Mouse (Mus musculus): ENCODE measurements around the gene Med12l. TPM values are rescaled to one million over a fixed set of nuclear protein-coding genes. Genes with fewer than 3 reads are reported as not detected.

Med12l gene
- polyA plus RNA-seq, 1 experiment from 2014 or later = 2.8 TPM

DNA sequence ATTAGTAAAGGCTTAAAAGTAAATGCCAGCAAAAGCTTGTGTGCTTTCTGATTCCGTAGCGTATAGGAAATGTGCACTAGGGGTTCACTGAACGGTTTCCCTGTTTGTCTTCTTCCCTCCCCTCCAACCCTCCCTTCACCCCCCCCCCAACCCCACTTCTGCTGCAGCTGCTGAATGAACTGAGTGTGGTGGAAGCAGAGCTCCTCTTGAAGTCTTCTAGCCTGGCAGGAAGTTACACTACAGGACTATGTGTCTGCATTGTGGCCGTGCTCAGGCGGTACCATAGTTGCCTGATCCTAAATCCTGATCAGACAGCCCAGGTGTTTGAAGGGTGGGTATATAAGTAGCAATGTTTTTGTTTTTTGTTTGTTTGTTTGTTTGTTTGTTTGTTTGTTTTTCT is 229.3 kb downstream of the Med12l start:
- Histone ChIP-seq H3K4me1 (ENCODE audit: insufficient read depth) (0 out of 2 replicates have a peak, but pooled peaks cover 3% of the 10 kb centered on the region), H3K4me3 (ENCODE audit: low read depth, low read length) (no peak overlapping the region), H3K27ac (ENCODE audit: low read depth) (no peak overlapping the region), H3K9ac (no peak overlapping the region), H3K4me2 (no peak overlapping the region), H3K9me3 (ENCODE audit: low read depth, low read length) (no peaks in the 10 kb centered on the region), H3K36me3 (ENCODE audit: insufficient read depth) (no peaks in the 10 kb centered on the region), H3K27me3 (ENCODE audit: insufficient read depth, low read length) (no peaks in the 10 kb centered on the region)
- TF ChIP-seq CTCF (IDR thresholded peaks at IDR 0.05; ENCODE audit: low read depth) = no peak
- 59% methylated on average over 5 of the region's 5 CpGs for WGBS
- DNase-seq = no peak
- no peak for ATAC-seq (ENCODE audit: insufficient read depth)

- no peak for TF ChIP-seq CTCF (IDR thresholded peaks at IDR 0.05; ENCODE audit: low read depth)
- peak; percentile 42 for DNase-seq
- ATAC-seq (ENCODE audit: insufficient read depth) = no peak
- Histone ChIP-seq H3K27me3 (ENCODE audit: insufficient read depth, low read length) (no peaks in the 10 kb centered on the region), H3K36me3 (ENCODE audit: insufficient read depth) (no peaks in the 10 kb centered on the region), H3K27ac (ENCODE audit: low read depth) (no peak overlapping the region), H3K4me1 (ENCODE audit: insufficient read depth) (no peaks in the 10 kb centered on the region), H3K4me2 (no peak overlapping the region), H3K9ac (no peak overlapping the region), H3K4me3 (ENCODE audit: low read depth, low read length) (no peak overlapping the region), H3K9me3 (ENCODE audit: low read depth, low read length) (no peaks in the 10 kb centered on the region)
- 54% methylated on average over 6 of the region's 6 CpGs for WGBS
Observed at GRCm38 (mm10) chr3:59243384-59243783, 237.8 kb downstream of the Med12l start.

GRCm38 (mm10) chr3:59248031-59248430 is 242.4 kb downstream of the Med12l start:
- Histone ChIP-seq H3K4me2 (no peak overlapping the region), H3K36me3 (ENCODE audit: insufficient read depth) (no peaks in the 10 kb centered on the region), H3K4me3 (ENCODE audit: low read depth, low read length) (no peak overlapping the region), H3K9ac (no peak overlapping the region), H3K27me3 (ENCODE audit: insufficient read depth, low read length) (no peaks in the 10 kb centered on the region), H3K4me1 (ENCODE audit: insufficient read depth) (no peaks in the 10 kb centered on the region), H3K27ac (ENCODE audit: low read depth) (no peak overlapping the region), H3K9me3 (ENCODE audit: low read depth, low read length) (no peaks in the 10 kb centered on the region)
- WGBS = 70% methylated on average over 6 of the region's 6 CpGs
- no peak for ATAC-seq (ENCODE audit: insufficient read depth)
- DNase-seq = no peak
- TF ChIP-seq CTCF (IDR thresholded peaks at IDR 0.05; ENCODE audit: low read depth) = no peak

- Histone ChIP-seq H3K36me3 (ENCODE audit: insufficient read depth) (no peaks in the 10 kb centered on the region), H3K9me3 (ENCODE audit: low read depth, low read length) (no peaks in the 10 kb centered on the region), H3K27ac (ENCODE audit: low read depth) (no peak overlapping the region), H3K4me1 (ENCODE audit: insufficient read depth) (no peaks in the 10 kb centered on the region), H3K4me3 (ENCODE audit: low read depth, low read length) (no peak overlapping the region), H3K4me2 (no peak overlapping the region), H3K9ac (no peak overlapping the region), H3K27me3 (ENCODE audit: insufficient read depth, low read length) (no peaks in the 10 kb centered on the region)
- no peak for ATAC-seq (ENCODE audit: insufficient read depth)
- whole genome bisulfite sequencing = 93% methylated on average over 1 of the region's 1 CpGs
- no peak for TF ChIP-seq CTCF (IDR thresholded peaks at IDR 0.05; ENCODE audit: low read depth)
- no peak for DNase-seq
Observed at GRCm38 (mm10) chr3:59250454-59250853, 244.8 kb downstream of the Med12l start.

GRCm38 (mm10) chr3:59257740-59258664 is 252.4 kb downstream of the Med12l start:
- DNase-seq (no peak), ATAC-seq (ENCODE audit: insufficient read depth) (no peak; the same call in 1 of the 2 replicates)
- no peak for TF ChIP-seq CTCF (IDR thresholded peaks at IDR 0.05; ENCODE audit: low read depth)
- H3K9ac ChIP-seq = no peak overlapping the region
- no peaks in the 10 kb centered on the region for H3K9me3 ChIP-seq (ENCODE audit: low read depth, low read length)
- 64% methylated on average over 20 of the region's 20 CpGs for WGBS
- no peak overlapping the region for H3K4me3 ChIP-seq (ENCODE audit: low read depth, low read length)
- H3K36me3 ChIP-seq (ENCODE audit: insufficient read depth) = no peaks in the 10 kb centered on the region
- peaks cover 10% of the 10 kb centered on the region; the same call in 1 of the 2 replicates for H3K4me1 ChIP-seq (ENCODE audit: insufficient read depth)
- no peak overlapping the region for H3K27ac ChIP-seq (ENCODE audit: low read depth)
- H3K27me3 ChIP-seq (ENCODE audit: insufficient read depth, low read length) = no peaks in the 10 kb centered on the region
- H3K4me2 ChIP-seq = no peak overlapping the region

GRCm38 (mm10) chr3:59260745-59261144 is 255.1 kb downstream of the Med12l start:
- ATAC-seq (ENCODE audit: insufficient read depth) (no peak), DNase-seq (peak; percentile 2)
- Histone ChIP-seq H3K27me3 (ENCODE audit: insufficient read depth, low read length) (no peaks in the 10 kb centered on the region), H3K4me3 (ENCODE audit: low read depth, low read length) (no peak overlapping the region), H3K9ac (no peak overlapping the region), H3K4me1 (ENCODE audit: insufficient read depth) (peaks cover 10% of the 10 kb centered on the region; the same call in 1 of the 2 replicates), H3K4me2 (no peak overlapping the region), H3K36me3 (ENCODE audit: insufficient read depth) (no peaks in the 10 kb centered on the region), H3K27ac (ENCODE audit: low read depth) (no peak overlapping the region), H3K9me3 (ENCODE audit: low read depth, low read length) (no peaks in the 10 kb centered on the region)
- WGBS = 36% methylated on average over 5 of the region's 5 CpGs
- no peak for TF ChIP-seq CTCF (IDR thresholded peaks at IDR 0.05; ENCODE audit: low read depth)

- DNase-seq (no peak), ATAC-seq (ENCODE audit: insufficient read depth) (no peak)
- Histone ChIP-seq H3K9me3 (ENCODE audit: low read depth, low read length) (no peaks in the 10 kb centered on the region), H3K9ac (no peak overlapping the region), H3K36me3 (ENCODE audit: insufficient read depth) (no peaks in the 10 kb centered on the region), H3K27me3 (ENCODE audit: insufficient read depth, low read length) (no peaks in the 10 kb centered on the region), H3K4me1 (ENCODE audit: insufficient read depth) (peaks cover 10% of the 10 kb centered on the region; the same call in 1 of the 2 replicates), H3K4me2 (no peak overlapping the region), H3K4me3 (ENCODE audit: low read depth, low read length) (no peak overlapping the region), H3K27ac (ENCODE audit: low read depth) (no peak overlapping the region)
- 63% methylated on average over 9 of the region's 9 CpGs for WGBS
- TF ChIP-seq CTCF (IDR thresholded peaks at IDR 0.05; ENCODE audit: low read depth) = no peak
Observed at GRCm38 (mm10) chr3:59261709-59262472, 256.3 kb downstream of the Med12l start.
